Mouse (Mus musculus) midbrain, embryonic 11.5 days (tissue): ENCODE measurements around the gene Neto2. TPM values are rescaled to one million over a fixed set of nuclear protein-coding genes. Genes with fewer than 3 reads are reported as not detected.

Source experiments
- ATAC-seq: fragments of 200-750 bp; cut with Nextera tagmentation; 2 replicates; pipeline ENCODE4 v1.8.0; 2017; ENCODE audit warnings: moderate TSS enrichment, moderate library complexity; ENCODE audit not compliant: low FRiP score
- DNase-seq: peaks from one replicate; pipeline ENCODE4 v3.0.0; 2015; ENCODE audit warnings: low spot score; ENCODE audit errors: missing footprints
- H3K27ac ChIP-seq: fragments of 300-500 bp; sonication (generic); 2 replicates; pipeline ENCODE4 v1.5.1; 2014; ENCODE audit warnings: low read depth, low read length
- H3K27me3 ChIP-seq: fragments of 300-500 bp; sonication (generic); 2 replicates; pipeline ENCODE4 v1.6.1; 2014; ENCODE audit warnings: mild to moderate bottlenecking, low read length, moderate library complexity, mixed read lengths; ENCODE audit not compliant: control insufficient read depth, insufficient read depth
- H3K36me3 ChIP-seq: fragments of 300-500 bp; sonication (generic); 2 replicates; pipeline ENCODE4 v1.6.1; 2014; ENCODE audit warnings: mild to moderate bottlenecking, low read length, moderate library complexity, mixed read lengths; ENCODE audit not compliant: control insufficient read depth, insufficient read depth
- H3K4me1 ChIP-seq: fragments of 300-500 bp; sonication (generic); 2 replicates; pipeline ENCODE4 v1.6.1; 2014; ENCODE audit warnings: low read length; ENCODE audit not compliant: control insufficient read depth, insufficient read depth
- H3K4me2 ChIP-seq: fragments of 300-500 bp; sonication (generic); 2 replicates; pipeline ENCODE4 v1.6.1; 2014; ENCODE audit warnings: mild to moderate bottlenecking, moderate library complexity
- H3K4me3 ChIP-seq: fragments of 300-500 bp; sonication (generic); 2 replicates; pipeline ENCODE4 v1.5.1; 2014; ENCODE audit warnings: low read depth, low read length
- H3K9ac ChIP-seq: fragments of 300-500 bp; sonication (generic); 2 replicates; pipeline ENCODE4 v1.6.1; 2014; ENCODE audit warnings: low read length
- H3K9me3 ChIP-seq: fragments of 300-500 bp; sonication (generic); 2 replicates; pipeline ENCODE4 v1.6.1; 2016; ENCODE audit warnings: low read length; ENCODE audit not compliant: control insufficient read depth
- WGBS: fragments of 180-500 bp; shearing (Covaris S2); extraction: QIAGEN DNeasy Blood & Tissue Kit; methylation state at CpG from one replicate; pipeline ENCODE4 v1.1.7; 2014; 5-methylcytosine and 5-hydroxymethylcytosine counted together
- polyA plus RNA-seq: library from polyadenylated mRNA; unstranded; fragments of >200 nt; fragmentation: Nextera tagmentation; extraction: Ambion mirVana; gene quantifications from 2 replicates; pipeline ENCODE4 v1.2.1, GENCODE M21; 2014

The Neto2 gene
- 35.0 and 37.4 TPM in 2 replicates for polyA plus RNA-seq

DNA sequence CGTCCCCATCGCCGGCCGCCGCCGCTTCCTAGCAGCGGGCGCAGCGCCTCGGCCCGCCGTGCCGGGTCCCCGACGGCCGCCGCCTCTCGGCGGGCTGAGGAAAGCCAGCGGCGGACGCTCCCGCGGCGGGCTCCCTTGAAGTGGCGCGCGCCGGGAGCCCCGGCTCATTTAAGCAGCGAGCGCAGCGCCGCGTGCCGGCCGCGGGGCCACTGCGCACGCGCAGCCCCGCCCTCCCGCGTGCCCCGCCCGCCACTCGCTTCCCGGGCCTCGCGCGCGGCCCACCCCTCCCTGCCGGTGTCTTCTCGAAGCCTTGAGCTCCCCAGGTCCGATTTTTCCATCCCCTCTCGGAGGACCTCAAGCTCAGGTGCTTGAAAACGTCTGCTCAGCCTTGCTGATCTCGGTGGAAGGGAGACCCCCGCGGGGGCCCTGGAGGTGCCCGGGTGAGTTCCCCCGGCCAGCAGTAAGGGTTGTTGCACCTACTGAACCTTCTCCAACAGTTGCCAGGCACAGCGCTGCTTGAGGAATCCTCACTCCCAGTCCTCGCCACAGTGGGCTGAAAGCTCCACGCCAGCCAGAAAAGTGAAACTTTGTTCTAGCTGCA is at the start of gene Neto2:
Gene Neto2 (minus strand): TSS at position 174 of the 601 bp plus-strand sequence.
- WGBS: 4% methylated on average over 63 of the region's 65 CpGs
- Histone ChIP-seq H3K27me3 (peaks cover 9% of the 10 kb centered on the region), H3K9ac (peak within 1 kb of the TSS; percentile 88), H3K4me2 (peak within 1 kb of the TSS; percentile 66), H3K4me3 (peak within 1 kb of the TSS; percentile 56), H3K36me3 (no peaks in the 10 kb centered on the region), H3K27ac (peak within 1 kb of the TSS; percentile 90), H3K4me1 (peaks cover 4% of the 10 kb centered on the region; the same call in 1 of the 2 replicates), H3K9me3 (no peaks in the 10 kb centered on the region)
- DNase-seq (peak; percentile 98), ATAC-seq (peak; percentile 91)

- no peaks in the 10 kb centered on the region for H3K27me3 ChIP-seq
- no peak overlapping the region for H3K4me3 ChIP-seq
- WGBS: 95% methylated on average over 2 of the region's 2 CpGs
- no peak overlapping the region for H3K4me2 ChIP-seq
- no peaks in the 10 kb centered on the region for H3K36me3 ChIP-seq
- ATAC-seq: no peak
- no peaks in the 10 kb centered on the region for H3K9me3 ChIP-seq
- H3K9ac ChIP-seq: no peak overlapping the region
- no peak for DNase-seq
- H3K27ac ChIP-seq: no peak overlapping the region
- H3K4me1 ChIP-seq: no peaks in the 10 kb centered on the region
These were observed 44.3 kb upstream of the Neto2 start for GRCm38 (mm10) chr8:85745053-85745452.

DNA sequence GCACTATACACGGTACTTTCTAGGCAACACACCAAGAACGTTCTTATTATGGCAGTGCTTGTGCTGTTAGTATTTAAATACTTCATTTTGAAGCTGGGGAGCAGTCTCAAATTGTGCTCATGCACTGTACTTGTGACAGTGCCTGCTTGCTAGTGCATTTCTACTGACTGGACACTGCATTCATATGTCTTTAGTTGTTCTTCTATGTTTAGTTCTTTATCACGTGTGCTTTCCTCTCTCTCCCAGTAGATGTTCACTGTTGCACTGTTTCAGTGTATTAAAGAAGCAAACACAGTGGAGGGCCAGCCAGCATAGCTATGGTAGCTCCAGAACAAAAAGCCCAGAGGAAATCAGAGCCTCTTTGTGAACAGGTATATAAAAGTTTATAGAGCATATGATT is 29.8 kb upstream of the Neto2 start:
- Histone ChIP-seq H3K9me3 (no peaks in the 10 kb centered on the region), H3K27me3 (no peaks in the 10 kb centered on the region), H3K9ac (no peak overlapping the region), H3K27ac (no peak overlapping the region), H3K4me3 (no peak overlapping the region), H3K4me1 (no peaks in the 10 kb centered on the region), H3K36me3 (no peaks in the 10 kb centered on the region), H3K4me2 (no peak overlapping the region)
- DNase-seq (no peak), ATAC-seq (no peak)
- 91% methylated on average over 3 of the region's 3 CpGs for WGBS

- no peak overlapping the region for H3K4me3 ChIP-seq
- 86% methylated on average over 5 of the region's 5 CpGs for WGBS
- ATAC-seq (no peak), DNase-seq (no peak)
- no peak overlapping the region for H3K4me2 ChIP-seq
- no peak overlapping the region for H3K27ac ChIP-seq
- no peaks in the 10 kb centered on the region for H3K4me1 ChIP-seq
- no peak overlapping the region for H3K9ac ChIP-seq
- no peaks in the 10 kb centered on the region for H3K36me3 ChIP-seq
- H3K9me3 ChIP-seq: no peaks in the 10 kb centered on the region
- H3K27me3 ChIP-seq: no peaks in the 10 kb centered on the region
These were observed 16.5 kb upstream of the Neto2 start for GRCm38 (mm10) chr8:85717271-85717670.

DNA sequence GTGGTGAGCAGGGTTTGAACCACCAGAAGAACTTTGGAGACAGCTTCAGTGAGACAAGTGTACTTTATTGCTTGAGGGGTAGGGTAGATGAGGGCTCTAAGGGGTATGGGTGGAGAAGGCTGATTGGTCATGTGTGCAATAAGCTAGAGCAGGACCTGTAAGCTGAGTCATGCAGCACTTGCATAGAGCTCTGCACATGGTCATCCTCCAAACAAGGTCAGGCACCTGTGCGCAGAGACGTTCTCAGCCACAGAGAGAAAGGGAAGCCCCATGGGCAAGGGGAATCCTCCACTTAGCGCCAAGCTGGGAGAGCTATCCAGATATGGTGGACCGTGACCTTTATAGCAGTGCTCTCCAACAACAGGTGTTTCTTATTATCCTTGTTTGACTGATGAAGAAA is 16.0 kb upstream of the Neto2 start:
- H3K9me3 ChIP-seq: no peaks in the 10 kb centered on the region
- 97% methylated on average over 4 of the region's 4 CpGs for WGBS
- DNase-seq: no peak
- no peaks in the 10 kb centered on the region for H3K36me3 ChIP-seq
- no peak overlapping the region for H3K9ac ChIP-seq
- no peaks in the 10 kb centered on the region for H3K27me3 ChIP-seq
- H3K27ac ChIP-seq: no peak overlapping the region
- H3K4me1 ChIP-seq: no peaks in the 10 kb centered on the region
- no peak overlapping the region for H3K4me3 ChIP-seq
- ATAC-seq: no peak
- no peak overlapping the region for H3K4me2 ChIP-seq

DNA sequence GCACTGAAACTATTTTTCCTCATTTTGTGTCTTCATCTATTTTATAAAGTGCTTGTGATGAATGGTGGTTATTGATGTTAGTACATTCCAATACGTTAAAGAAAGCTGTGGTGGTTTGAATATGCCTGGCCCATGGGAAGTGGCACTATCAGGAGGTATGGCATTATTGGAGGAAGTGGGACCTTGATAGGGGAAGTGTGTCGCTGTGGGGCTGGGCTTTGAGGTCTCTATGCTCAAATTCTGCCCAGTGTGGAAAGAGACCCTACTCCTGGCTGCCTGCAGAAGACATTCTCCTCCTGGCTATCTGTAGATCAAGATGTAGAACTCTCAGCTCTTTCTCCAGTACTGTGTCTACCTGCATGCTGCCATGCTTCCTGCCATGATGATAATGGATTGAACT is 6.3 kb upstream of the Neto2 start:
- Histone ChIP-seq H3K4me3 (no peak overlapping the region), H3K27me3 (no peaks in the 10 kb centered on the region; the same call in 1 of the 2 replicates), H3K36me3 (no peaks in the 10 kb centered on the region), H3K4me2 (no peak overlapping the region), H3K4me1 (no peaks in the 10 kb centered on the region), H3K9ac (no peak overlapping the region), H3K9me3 (no peaks in the 10 kb centered on the region), H3K27ac (no peak overlapping the region)
- 70% methylated on average over 2 of the region's 2 CpGs for WGBS
- DNase-seq: no peak
- ATAC-seq: no peak

DNA sequence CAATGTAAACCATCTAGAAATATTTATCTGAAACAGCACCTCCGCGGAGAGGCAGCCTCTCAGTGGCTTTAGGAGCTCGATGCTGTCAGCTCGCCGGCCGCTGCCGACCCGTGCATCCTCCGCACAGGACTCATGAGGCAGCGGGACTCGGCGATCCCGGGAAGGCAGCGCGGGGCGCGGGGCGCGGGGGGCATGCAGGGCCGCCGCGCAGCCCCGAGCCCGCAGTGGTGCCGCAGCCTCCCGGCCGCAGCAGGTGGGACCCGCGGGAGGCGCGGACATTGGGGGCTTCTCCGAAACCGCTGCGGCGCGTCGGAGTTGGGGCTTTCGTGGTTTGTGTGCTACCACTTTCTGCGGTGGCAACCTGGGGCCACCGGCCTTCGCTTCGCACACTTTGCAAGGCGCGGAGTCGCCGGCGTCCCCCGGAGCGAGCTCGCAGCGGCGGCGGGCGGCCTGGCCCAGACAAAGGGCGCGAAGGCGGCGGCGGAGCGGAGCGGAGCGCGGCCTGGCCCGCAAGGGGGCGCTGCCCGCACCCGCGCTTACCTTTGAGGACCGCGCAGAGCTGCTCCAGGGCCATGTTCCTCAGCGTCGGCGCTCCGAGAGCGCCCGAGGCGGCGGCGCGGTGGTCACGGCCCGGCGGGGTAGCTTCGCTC is 498 bp downstream of the Neto2 start:
- peak overlapping the region; percentile 56 for H3K4me3 ChIP-seq

GRCm38 (mm10) chr8:85699051-85699450 is 1.7 kb downstream of the Neto2 start:
- H3K9ac ChIP-seq: no peak overlapping the region
- no peaks in the 10 kb centered on the region for H3K9me3 ChIP-seq
- peak overlapping the region; percentile 17 for H3K4me3 ChIP-seq
- H3K27me3 ChIP-seq: peaks cover 9% of the 10 kb centered on the region
- peaks cover 4% of the 10 kb centered on the region; the same call in 1 of the 2 replicates for H3K4me1 ChIP-seq
- no peaks in the 10 kb centered on the region for H3K36me3 ChIP-seq
- DNase-seq (peak; percentile 97), ATAC-seq (peak; percentile 25; the same call in 1 of the 2 replicates)
- H3K27ac ChIP-seq: no peak overlapping the region
- 1% methylated on average over 6 of the region's 6 CpGs for WGBS
- H3K4me2 ChIP-seq: peak overlapping the region; percentile 45

More for the DNA sequence above, 498 bp downstream of the Neto2 start:
- Histone ChIP-seq H3K9ac (peak overlapping the region; percentile 88), H3K4me1 (peaks cover 4% of the 10 kb centered on the region; the same call in 1 of the 2 replicates), H3K36me3 (no peaks in the 10 kb centered on the region), H3K27ac (peak overlapping the region; percentile 90), H3K27me3 (peaks cover 9% of the 10 kb centered on the region), H3K9me3 (no peaks in the 10 kb centered on the region), H3K4me2 (peak overlapping the region; percentile 66)
- DNase-seq (peak; percentile 99), ATAC-seq (peak; percentile 98)
- WGBS: under 1% methylated on average over 84 of the region's 84 CpGs

- DNase-seq (peak; percentile 53), ATAC-seq (no peak)
- Histone ChIP-seq H3K27me3 (no peaks in the 10 kb centered on the region), H3K4me2 (no peak overlapping the region), H3K36me3 (no peaks in the 10 kb centered on the region), H3K9me3 (no peaks in the 10 kb centered on the region), H3K27ac (no peak overlapping the region), H3K9ac (no peak overlapping the region), H3K4me3 (no peak overlapping the region), H3K4me1 (no peaks in the 10 kb centered on the region)
These were observed 35.6 kb downstream of the Neto2 start for GRCm38 (mm10) chr8:85665146-85665545.
